Mouse (Mus musculus) layer of hippocampus, adult 6 months (tissue): Measurements from ENCODE around the gene Ttyh2. TPM values are rescaled to one million over a fixed set of nuclear protein-coding genes. Genes with fewer than 3 reads are reported as not detected.

Source experiments
- long read RNA-seq, 2 experiments: library from polyadenylated mRNA; unstranded; transcript quantifications; one replicate each; pipeline ENCODE4 v2.0.0; 2019 to 2020
- polyA plus RNA-seq: library from polyadenylated mRNA; unstranded; fragments of <200 nt; fragmentation: Nextera tagmentation; gene quantifications from 2 replicates; pipeline ENCODE4 v1.2.3, GENCODE M21; 2021

The Ttyh2 gene
- 41.8 and 57.8 TPM in 2 replicates for polyA plus RNA-seq
- long read RNA-seq, experiment 1, transcript Ttyh2-201 (14 exons, 3,486 nt) = major isoform, 5 of 98 reads
- long read RNA-seq, experiment 1, partial matches to known transcripts = 92 of 98 reads
- long read RNA-seq, experiment 1, other reads (novel, unspliced or antisense) = 1 of 98 reads
- long read RNA-seq, experiment 2, transcript Ttyh2-201 (14 exons, 3,486 nt) = major isoform, 48 of 71 reads
- long read RNA-seq, experiment 2, partial matches to known transcripts = 18 of 71 reads
- long read RNA-seq, experiment 2, other reads (novel, unspliced or antisense) = 5 of 71 reads

DNA sequence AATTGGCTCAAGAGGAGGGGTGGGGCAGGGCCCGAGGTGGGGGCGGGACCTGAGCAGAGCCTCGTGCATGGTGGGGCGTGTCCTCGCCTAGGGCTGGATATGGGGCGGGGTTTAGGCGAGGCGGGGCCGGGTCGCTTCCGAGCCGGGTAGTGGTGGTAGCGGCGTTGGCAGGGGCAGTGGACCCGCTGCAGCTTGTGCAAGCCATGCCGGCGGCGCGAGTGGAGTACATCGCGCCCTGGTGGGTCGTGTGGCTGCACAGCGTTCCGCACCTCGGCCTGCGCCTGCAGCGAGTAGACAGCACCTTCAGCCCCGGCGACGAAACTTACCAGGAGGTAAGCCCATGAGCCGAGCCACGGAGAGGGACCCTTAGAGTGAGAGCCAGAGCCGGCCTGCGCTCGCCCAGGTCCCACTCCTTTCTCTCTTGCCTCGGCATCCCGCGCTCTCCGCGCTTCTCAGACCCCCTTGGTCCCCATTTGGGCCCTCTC lies at the start of gene Ttyh2:
Gene Ttyh2, plus strand, starts transcription at position 91 of the 485 bp plus-strand sequence.

DNA sequence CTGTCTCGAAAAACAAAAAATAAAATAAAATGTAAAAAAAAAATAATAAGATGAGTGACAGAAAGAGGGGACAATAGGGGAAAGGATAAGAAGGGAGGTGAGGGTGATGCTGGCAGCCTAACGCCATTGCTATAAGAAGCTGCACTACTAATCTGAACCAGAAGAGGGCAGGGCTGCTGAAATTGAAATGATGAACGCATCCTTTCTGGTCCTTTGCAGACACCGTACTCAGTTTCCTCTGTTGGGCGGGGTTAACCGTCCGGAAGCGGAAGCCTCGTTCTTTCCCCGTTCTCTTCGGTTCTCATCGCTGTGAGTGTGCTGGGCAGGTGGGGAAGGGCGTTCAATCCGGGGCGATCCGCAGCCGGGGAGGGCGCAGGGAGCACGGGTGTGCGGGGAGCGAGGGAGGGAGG lies 6.9 kb upstream of the Ttyh2 start, which contains the start of gene Rpl38:
Gene Rpl38, plus strand, starts transcription at position 224 of the 410 bp plus-strand sequence.

DNA sequence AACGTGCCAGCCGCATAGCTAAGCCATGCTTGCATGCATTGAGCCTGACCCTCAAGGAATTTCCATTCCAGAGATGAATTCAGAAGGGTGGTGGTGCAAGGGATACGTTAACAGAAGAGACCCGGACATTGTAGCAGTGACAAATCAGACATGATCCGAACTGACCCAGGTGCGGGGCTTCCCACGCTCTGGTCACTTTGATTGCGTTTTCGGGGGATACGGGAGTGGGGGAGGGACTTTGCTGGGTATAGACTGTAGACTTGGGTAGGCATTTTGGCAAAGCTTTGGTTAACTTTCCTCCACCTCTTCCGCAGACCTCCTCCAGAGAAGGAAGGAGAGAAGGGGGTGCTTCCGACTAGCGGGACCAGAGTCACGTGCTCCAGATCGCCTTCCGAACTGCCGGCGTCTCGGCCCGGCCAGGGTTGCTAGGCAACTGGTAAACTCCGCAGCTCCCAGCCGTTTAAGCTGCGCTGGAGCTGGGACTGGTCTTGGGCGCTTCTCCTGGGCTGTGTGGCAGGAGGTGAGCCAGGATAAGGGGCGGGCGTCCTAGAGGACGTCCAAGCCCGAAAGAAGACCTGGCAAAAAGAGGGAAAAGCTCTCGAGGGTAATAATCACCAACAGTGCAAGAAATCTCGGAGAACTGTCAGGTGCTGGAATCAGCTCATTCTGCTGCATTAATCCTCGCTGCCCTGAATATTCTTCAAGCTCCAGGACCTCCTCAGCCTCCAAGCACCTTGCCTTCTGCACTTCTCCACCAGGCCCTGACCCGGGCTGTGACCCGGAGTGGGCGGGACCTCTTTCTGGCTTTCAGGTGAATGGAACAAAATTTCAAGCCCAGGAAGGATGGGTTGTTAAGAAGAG lies 52.0 kb downstream of the Ttyh2 start, which contains the start of gene Dnaic2:
Gene Dnaic2, plus strand, starts transcription at position 444 of the 861 bp plus-strand sequence.

DNA sequence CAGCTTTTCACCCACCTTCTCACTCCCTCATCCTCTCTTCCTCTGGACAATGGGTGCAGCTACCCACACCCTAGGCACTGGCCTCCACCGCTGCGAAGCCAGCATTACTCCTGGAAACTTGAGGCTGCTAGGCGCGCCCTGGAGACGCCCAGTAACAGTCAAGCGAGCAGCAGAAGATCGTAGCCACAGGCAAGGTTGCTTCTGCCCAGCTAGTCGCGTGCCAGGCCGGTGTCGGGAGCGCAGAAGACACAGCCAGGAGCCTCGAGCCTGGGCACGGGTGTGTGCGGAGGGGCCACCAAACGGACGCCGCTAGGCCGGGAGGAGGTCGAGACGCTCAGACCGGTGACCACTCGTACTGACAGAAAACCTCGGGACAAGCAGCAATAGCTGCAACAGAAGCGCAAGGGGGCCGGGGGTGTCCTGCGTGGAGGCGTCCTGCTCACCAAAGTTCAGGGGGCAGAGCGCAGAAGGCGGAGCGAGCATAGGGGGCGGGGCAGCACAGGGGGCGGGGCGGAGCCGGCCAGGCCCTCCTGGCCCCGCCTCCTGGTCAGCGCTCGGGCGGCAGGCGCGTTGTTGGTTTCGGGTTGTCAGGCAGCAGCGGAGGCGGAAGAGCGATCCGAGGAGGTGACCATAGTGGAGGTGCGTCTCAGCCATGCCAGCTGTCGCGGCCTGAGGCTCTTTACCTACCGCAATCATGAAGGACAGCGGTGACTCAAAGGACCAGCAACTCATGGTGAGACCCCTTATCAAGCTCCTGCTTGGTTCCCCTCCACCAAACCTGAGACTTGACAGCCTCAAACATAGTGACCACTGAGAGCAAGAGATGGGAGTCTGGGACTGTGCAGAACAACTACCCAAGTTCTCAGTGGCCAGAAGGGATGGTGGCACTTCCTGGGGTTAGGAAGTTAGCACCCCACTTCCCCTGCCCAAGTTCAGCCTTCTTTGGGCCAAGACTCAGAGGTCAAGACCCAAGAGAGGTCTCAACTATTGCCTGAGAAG lies 89.9 kb downstream of the Ttyh2 start, which contains the start of gene Kif19a:
Gene Kif19a, plus strand, starts transcription at position 569 of the 999 bp plus-strand sequence.

Other genes with a start within 250 kb of the Ttyh2 start
- gene Rpl38, start 6.9 kb upstream of the Ttyh2 start, polyA plus RNA-seq = 4,707 and 4,862 TPM in 2 replicates
- gene Dnaic2, start 52.0 kb downstream of the Ttyh2 start, polyA plus RNA-seq = 1.8 and 3.5 TPM in 2 replicates
- gene Kif19a, start 90.0 kb downstream of the Ttyh2 start, polyA plus RNA-seq = 0.34 and 0.64 TPM in 2 replicates
- gene Btbd17, start 120.5 kb downstream of the Ttyh2 start, polyA plus RNA-seq = 97.8 and 99.0 TPM in 2 replicates
- gene Gpr142, start 123.5 kb downstream of the Ttyh2 start, polyA plus RNA-seq = not detected in 2 replicates
- 3.1 and 6.1 TPM in 2 replicates for gene Gprc5c, start 175.7 kb downstream of the Ttyh2 start, polyA plus RNA-seq
- gene Cd300a, start 214.6 kb downstream of the Ttyh2 start, polyA plus RNA-seq = 0.95 and 1.2 TPM in 2 replicates